Mouse (Mus musculus): ENCODE measurements around the gene Cacna2d2.
A peak's percentile ranks its signal among the peaks of the same experiment; 100 is the strongest.

- TF ChIP-seq CTCF (IDR thresholded peaks at IDR 0.05; ENCODE audit: low read depth), result peak; percentile 27
- no peak for TF ChIP-seq EP300 (optimal IDR thresholded peaks at IDR 0.05)
These were observed 167.4 kb downstream of the Cacna2d2 start for GRCm38 (mm10) chr9:107566855-107567254.

Measured in stomach, postnatal 0 days (tissue).